Mouse (Mus musculus) forebrain, postnatal 0 days (tissue): Measurements from ENCODE around the gene Trim11. TPM values are rescaled to one million over a fixed set of nuclear protein-coding genes. Genes with fewer than 3 reads are reported as not detected.

ENCODE experiments used
- ATAC-seq: fragments of 200-750 bp; cut with Nextera tagmentation; 2 replicates; pipeline ENCODE4 v1.8.0; 2017; ENCODE audit warnings: mild to moderate bottlenecking, moderate library complexity
- DNase-seq: peaks from one replicate; pipeline ENCODE4 v3.0.0-alpha.2; 2015
- H3K27ac ChIP-seq: fragments of 300-500 bp; sonication (generic); 2 replicates; pipeline ENCODE4 v1.5.1; 2014; ENCODE audit warnings: low read depth, mild to moderate bottlenecking, antibody characterized with exemption, low read length, moderate library complexity, mixed read lengths
- H3K27me3 ChIP-seq: fragments of 300-500 bp; sonication (generic); 2 replicates; pipeline ENCODE4 v1.6.1; 2014; ENCODE audit warnings: mild to moderate bottlenecking, low read length, mixed read lengths; ENCODE audit not compliant: insufficient read depth
- H3K36me3 ChIP-seq: fragments of 300-500 bp; sonication (generic); 2 replicates; pipeline ENCODE4 v1.6.1; 2014; ENCODE audit warnings: mild to moderate bottlenecking, moderate library complexity; ENCODE audit not compliant: insufficient read depth
- H3K4me1 ChIP-seq: fragments of 300-500 bp; sonication (generic); 2 replicates; pipeline ENCODE4 v1.6.1; 2014; ENCODE audit warnings: antibody characterized with exemption; ENCODE audit not compliant: insufficient read depth
- H3K4me2 ChIP-seq: fragments of 300-500 bp; sonication (generic); 2 replicates; pipeline ENCODE4 v1.6.1; 2014; ENCODE audit warnings: low read depth, mild to moderate bottlenecking, moderate library complexity
- H3K4me3 ChIP-seq: fragments of 300-500 bp; sonication (generic); 2 replicates; pipeline ENCODE4 v1.5.1; 2014; ENCODE audit warnings: low read depth, low read length, mixed read lengths
- H3K9ac ChIP-seq: fragments of 300-500 bp; sonication (generic); 2 replicates; pipeline ENCODE4 v1.6.1; 2014; ENCODE audit warnings: mild to moderate bottlenecking
- H3K9me3 ChIP-seq: fragments of 300-500 bp; sonication (generic); 2 replicates; pipeline ENCODE4 v1.6.1; 2016; ENCODE audit warnings: low read length
- CTCF ChIP-seq: sonication (generic); IDR thresholded peaks from 2 replicates; pipeline ENCODE4 v1.5.1; 2016; ENCODE audit warnings: antibody characterized with exemption, control low read depth, low read depth
- WGBS: fragments of 180-500 bp; shearing (Covaris S2); extraction: QIAGEN DNeasy Blood & Tissue Kit; methylation state at CpG from one replicate; pipeline ENCODE4 v1.1.7; 2014; 5-methylcytosine and 5-hydroxymethylcytosine counted together
- polyA plus RNA-seq: library from polyadenylated mRNA; unstranded; fragments of >200 nt; fragmentation: Nextera tagmentation; extraction: Ambion mirVana; gene quantifications from 2 replicates; pipeline ENCODE4 v1.2.1, GENCODE M21; 2015
- total RNA-seq: library from RNA; depleted of rRNA; stranded (reverse); fragments of >200 nt; gene quantifications from 2 replicates; pipeline ENCODE4 v1.2.3, GENCODE M21; 2014

Gene Trim11
- total and polyA plus RNA-seq, 2 experiments from 2014 or later: 16.0 to 31.9 TPM

DNA sequence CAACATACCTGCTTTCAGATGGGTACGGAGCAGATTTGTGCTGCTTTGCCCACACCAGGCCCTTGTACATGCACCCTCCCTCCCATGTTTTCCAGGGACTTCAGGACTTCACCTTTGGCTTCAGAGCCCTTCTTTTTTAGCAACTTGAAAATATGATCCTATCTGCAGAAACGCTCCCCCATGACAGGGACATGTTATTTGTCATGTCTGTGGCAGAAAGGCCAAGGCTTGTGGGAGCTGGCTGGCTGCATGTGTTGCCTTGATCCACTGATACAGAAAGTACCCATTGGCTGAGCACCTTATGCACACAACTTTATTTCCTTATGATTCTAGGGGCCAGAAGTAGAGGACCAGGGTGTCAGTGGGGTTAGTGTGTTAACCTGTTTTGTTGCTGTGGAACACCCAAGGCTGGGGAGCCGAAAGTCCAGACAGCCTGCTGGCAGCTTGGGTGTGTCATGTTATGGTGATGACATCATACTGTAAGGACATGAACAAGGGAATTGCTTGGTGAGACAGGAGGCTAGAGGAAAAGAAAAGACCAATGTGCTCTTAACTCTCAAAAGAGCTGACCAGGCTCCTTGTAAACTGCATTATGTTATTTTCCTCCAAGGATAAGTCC lies 7.5 kb downstream of the Trim11 start:
- no peak for ATAC-seq
- Histone ChIP-seq H3K27ac (no peak overlapping the region), H3K36me3 (peaks cover 75% of the 10 kb centered on the region), H3K9me3 (no peaks in the 10 kb centered on the region), H3K27me3 (no peaks in the 10 kb centered on the region), H3K9ac (no peak overlapping the region), H3K4me1 (0 out of 2 replicates have a peak, but pooled peaks cover 3% of the 10 kb centered on the region), H3K4me2 (no peak overlapping the region), H3K4me3 (no peak overlapping the region)
- DNase-seq: no peak
- TF ChIP-seq CTCF: no peak
- 91% methylated on average over 3 of the region's 3 CpGs for WGBS

DNA sequence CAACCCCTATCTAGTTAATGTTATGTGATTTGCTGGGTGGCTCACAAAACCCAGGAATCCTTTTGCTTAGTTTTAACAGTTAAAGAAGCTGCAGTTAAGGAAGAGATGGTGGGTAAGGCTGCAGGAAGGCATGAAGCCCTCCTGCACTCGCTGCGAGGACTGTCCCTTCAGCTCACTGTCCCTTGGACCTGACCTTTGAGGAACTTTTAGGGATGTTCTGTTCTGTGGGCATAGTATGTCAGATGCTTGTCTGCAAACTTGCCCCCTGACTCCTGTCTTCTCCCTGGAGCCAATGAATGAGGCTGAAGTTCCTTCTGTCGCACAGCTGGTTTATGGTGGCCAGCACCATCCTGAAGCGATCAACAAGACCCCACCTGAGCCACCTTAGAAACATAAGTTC lies 11.3 kb downstream of the Trim11 start:
- no peak for DNase-seq
- Histone ChIP-seq H3K4me1 (no peaks in the 10 kb centered on the region), H3K4me3 (no peak overlapping the region), H3K9me3 (no peaks in the 10 kb centered on the region), H3K27ac (no peak overlapping the region), H3K36me3 (peaks cover 66% of the 10 kb centered on the region), H3K27me3 (no peaks in the 10 kb centered on the region), H3K9ac (no peak overlapping the region), H3K4me2 (no peak overlapping the region)
- 98% methylated on average over 4 of the region's 4 CpGs for WGBS
- no peak for TF ChIP-seq CTCF
- ATAC-seq: no peak

DNA sequence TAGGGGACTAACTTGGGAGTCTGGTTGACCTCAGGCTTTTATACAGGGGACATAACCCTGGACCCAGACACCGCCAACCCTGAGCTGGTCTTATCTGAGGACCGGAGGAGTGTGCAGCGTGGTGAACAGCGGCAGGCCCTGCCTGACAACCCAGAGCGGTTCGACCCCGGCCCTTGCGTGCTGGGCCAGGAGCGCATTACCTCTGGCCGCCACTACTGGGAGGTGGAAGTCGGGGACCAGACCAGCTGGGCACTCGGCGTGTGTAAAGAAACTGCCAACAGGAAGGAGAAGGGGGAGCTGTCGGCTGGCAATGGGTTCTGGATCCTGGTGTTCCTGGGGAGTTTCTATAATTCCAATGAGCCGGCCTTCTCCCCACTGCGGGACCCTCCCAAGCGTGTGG lies 12.2 kb downstream of the Trim11 start:
- Histone ChIP-seq H3K9me3 (no peaks in the 10 kb centered on the region), H3K4me3 (no peak overlapping the region), H3K27ac (no peak overlapping the region), H3K9ac (no peak overlapping the region), H3K4me1 (no peaks in the 10 kb centered on the region), H3K36me3 (peaks cover 57% of the 10 kb centered on the region), H3K4me2 (no peak overlapping the region), H3K27me3 (no peaks in the 10 kb centered on the region)
- 89% methylated on average over 17 of the region's 17 CpGs for WGBS
- no peak for TF ChIP-seq CTCF
- ATAC-seq (no peak), DNase-seq (no peak)

DNA sequence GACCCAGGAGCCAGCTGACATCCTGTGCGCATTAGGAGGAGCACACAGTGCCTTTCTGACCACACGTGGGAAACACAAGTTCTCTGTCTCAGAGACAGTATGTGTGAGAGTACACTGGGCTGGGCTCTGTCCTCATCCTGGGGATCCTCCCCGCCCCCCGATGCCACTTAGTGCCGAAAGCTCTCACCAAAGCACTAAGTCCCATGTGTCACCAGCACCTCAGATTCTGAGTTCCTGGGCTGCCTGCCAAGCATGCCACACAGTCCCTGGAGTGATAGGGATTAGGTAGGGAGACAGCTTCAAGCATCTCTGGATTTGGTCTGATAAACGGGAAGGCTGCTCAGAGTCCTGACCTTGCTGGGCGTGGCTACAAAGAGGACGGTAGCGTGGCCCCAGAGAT lies 12.9 kb downstream of the Trim11 start:
- Histone ChIP-seq H3K9me3 (no peaks in the 10 kb centered on the region), H3K4me1 (no peaks in the 10 kb centered on the region), H3K9ac (no peak overlapping the region), H3K27me3 (no peaks in the 10 kb centered on the region), H3K27ac (no peak overlapping the region), H3K4me3 (no peak overlapping the region), H3K4me2 (no peak overlapping the region), H3K36me3 (peaks cover 51% of the 10 kb centered on the region)
- ATAC-seq: no peak
- TF ChIP-seq CTCF: no peak
- DNase-seq: no peak
- 85% methylated on average over 9 of the region's 9 CpGs for WGBS

DNA sequence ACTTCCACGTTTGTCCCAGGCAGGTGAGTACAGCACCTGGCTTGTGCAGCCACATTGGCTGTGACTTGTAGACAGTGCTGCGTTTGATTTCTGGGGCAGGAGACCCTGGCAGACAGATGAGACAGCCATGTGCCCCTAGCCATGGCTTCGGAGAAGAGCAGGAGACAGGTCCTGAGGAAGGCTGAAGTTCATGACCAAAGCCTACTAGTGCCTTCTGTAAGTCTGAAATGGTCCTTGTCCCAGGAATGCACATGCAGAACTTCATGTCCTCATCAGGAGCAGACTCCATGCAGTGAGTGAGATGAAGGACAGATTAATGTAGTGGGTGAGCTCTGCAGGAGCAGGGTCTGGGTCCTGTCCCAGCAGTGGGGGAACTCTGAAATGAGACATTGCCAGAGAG lies 14.0 kb downstream of the Trim11 start:
- no peak overlapping the region for H3K4me2 ChIP-seq
- no peaks in the 10 kb centered on the region for H3K27me3 ChIP-seq
- ATAC-seq: no peak
- no peaks in the 10 kb centered on the region for H3K9me3 ChIP-seq
- no peak for TF ChIP-seq CTCF
- no peak overlapping the region for H3K27ac ChIP-seq
- no peak overlapping the region for H3K4me3 ChIP-seq
- H3K36me3 ChIP-seq: peaks cover 40% of the 10 kb centered on the region
- H3K4me1 ChIP-seq: no peaks in the 10 kb centered on the region
- WGBS: 80% methylated on average over 3 of the region's 3 CpGs
- no peak for DNase-seq
- H3K9ac ChIP-seq: no peak overlapping the region

DNA sequence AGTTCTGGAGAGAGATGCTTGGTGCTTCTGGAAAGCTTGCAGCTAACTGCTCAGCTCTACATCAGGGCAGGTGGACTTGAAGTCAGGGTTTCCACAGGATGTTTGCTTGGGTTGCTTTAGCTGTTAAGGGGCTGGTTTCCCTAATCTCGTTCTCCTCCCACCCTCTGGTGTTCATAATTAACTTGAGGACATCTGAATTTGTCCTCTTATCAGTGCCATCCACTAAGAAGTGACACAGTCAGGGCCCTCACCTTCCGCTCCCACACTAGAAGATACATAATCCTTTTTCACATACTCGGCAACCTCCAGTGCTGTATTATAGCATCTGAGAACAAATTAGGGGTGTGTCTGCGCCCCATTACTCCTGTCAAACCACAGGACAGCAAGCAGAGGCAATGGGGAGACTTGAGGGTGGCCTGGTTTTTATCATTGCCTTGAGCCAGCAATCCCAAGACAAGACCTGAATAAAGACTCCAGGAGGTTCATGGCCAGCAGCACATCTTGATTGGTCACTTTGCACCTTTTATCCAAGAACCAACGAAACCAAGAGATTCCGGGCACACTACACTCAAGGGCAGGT lies 15.3 kb downstream of the Trim11 start:
- no peak overlapping the region for H3K9ac ChIP-seq
- 82% methylated on average over 6 of the region's 6 CpGs for WGBS
- H3K27ac ChIP-seq: no peak overlapping the region
- ATAC-seq (no peak), DNase-seq (no peak)
- H3K27me3 ChIP-seq: no peaks in the 10 kb centered on the region
- H3K4me3 ChIP-seq: no peak overlapping the region
- TF ChIP-seq CTCF: no peak
- no peak overlapping the region for H3K4me2 ChIP-seq
- H3K4me1 ChIP-seq: no peaks in the 10 kb centered on the region
- H3K9me3 ChIP-seq: no peaks in the 10 kb centered on the region
- peaks cover 27% of the 10 kb centered on the region for H3K36me3 ChIP-seq

DNA sequence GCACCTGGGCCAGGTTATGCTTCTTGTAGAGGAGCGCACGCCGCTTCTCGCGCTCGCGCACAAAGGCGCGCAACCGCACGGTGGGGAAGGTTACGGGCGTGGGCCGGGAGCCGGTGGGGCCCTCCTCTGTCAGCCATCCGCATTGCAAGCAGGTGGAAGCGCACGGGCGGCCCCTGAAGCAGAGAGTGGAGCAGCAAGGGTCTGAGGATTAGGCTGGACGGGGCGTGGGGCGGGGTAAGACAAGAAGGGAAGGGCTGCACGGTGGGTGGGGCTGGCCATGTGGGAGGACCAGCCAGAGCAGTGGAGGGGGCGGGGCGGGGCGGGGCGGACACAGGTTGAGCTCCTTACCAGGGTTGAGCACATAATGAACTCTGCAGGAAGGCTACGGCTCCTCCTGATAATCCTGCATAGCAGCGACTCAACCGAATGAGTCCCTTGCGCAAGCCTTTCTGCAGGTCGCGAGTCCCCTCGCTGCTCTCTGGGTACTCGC lies 16.5 kb downstream of the Trim11 start:
- peak overlapping the region; percentile 70 for H3K4me2 ChIP-seq
- peak; percentile 46; the same call in 1 of the 2 replicates for TF ChIP-seq CTCF
- no peak overlapping the region for H3K27ac ChIP-seq
- no peaks in the 10 kb centered on the region for H3K4me1 ChIP-seq
- ATAC-seq: peak; percentile 80
- WGBS: 1% methylated on average over 33 of the region's 35 CpGs
- peak; percentile 63 for DNase-seq
- H3K9ac ChIP-seq: peak overlapping the region; percentile 53
- peaks cover 15% of the 10 kb centered on the region for H3K36me3 ChIP-seq
- H3K27me3 ChIP-seq: no peaks in the 10 kb centered on the region
- H3K9me3 ChIP-seq: no peaks in the 10 kb centered on the region
- H3K4me3 ChIP-seq: peak overlapping the region; percentile 44
